Comparison of ENCODE assay signal across 27 mouse cellular contexts in the genomic region with DNA sequence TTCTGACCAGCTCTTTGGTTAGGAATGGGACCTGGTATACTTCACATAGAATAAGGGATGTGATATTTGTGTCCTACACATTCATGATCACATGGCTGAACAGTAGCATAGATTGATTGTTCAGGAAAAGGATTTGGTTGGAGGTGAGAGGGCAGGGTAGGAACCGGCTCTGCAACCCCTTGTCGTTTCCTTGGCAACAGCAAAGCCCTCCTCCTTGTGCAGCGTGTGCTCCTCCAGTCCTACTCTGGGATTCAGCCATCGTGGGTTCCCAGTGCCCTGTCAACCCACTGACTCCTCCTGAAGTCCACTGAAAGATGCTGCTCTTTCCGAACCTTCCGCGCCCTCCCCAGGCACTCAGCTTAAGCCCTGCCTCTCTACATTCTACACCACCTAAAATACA.
A peak's percentile ranks its signal among the peaks of the same experiment; 100 is the strongest.
DNase-seq lines count a peak whose midpoint lies in the region; ATAC-seq lines count a peak whose summit lies in the region.
"Had no signal": no experiment of that assay in that cellular context is flagged by ENCODE, and none has a peak within 500 bp of the region (broad histone marks: within the 10 kb centered on the region; RNA-seq: fewer than 3 reads in every experiment).

No protein-coding gene starts in this region.

- no peaks in the 10 kb centered on the region for H3K36me3 ChIP-seq in intestine, embryonic 14.5 days (ENCODE audit: control insufficient read depth, insufficient read depth, low read length)
- no peaks in the 10 kb centered on the region for H3K36me3 ChIP-seq in intestine, embryonic 15.5 days
- no peaks in the 10 kb centered on the region for H3K36me3 ChIP-seq in midbrain, embryonic 11.5 days (ENCODE audit: control insufficient read depth, insufficient read depth, low read length)
- H3K36me3 ChIP-seq in midbrain, embryonic 15.5 days (replicated peaks): no peaks in the 10 kb centered on the region
- H3K36me3 ChIP-seq in embryonic facial prominence, embryonic 14.5 days (ENCODE audit: control insufficient read depth, insufficient read depth, low read length): no peaks in the 10 kb centered on the region
- H3K36me3 ChIP-seq in limb, embryonic 10.5 days: no peaks in the 10 kb centered on the region
- H3K36me3 ChIP-seq: forebrain, embryonic 15.5 days; hindbrain, embryonic 12.5 days; limb, embryonic 15.5 days had no signal

- no peak overlapping the region for H3K27ac ChIP-seq in intestine, embryonic 14.5 days (ENCODE audit: low read depth)
- no peak overlapping the region for H3K27ac ChIP-seq in intestine, embryonic 15.5 days
- H3K27ac ChIP-seq in midbrain, embryonic 11.5 days (ENCODE audit: low read depth, low read length): peak overlapping the region; percentile 90
- no peak overlapping the region for H3K27ac ChIP-seq in midbrain, embryonic 15.5 days
- H3K27ac ChIP-seq in embryonic facial prominence, embryonic 14.5 days (replicated peaks; ENCODE audit: low read depth, low read length): no peak overlapping the region
- no peak overlapping the region for H3K27ac ChIP-seq in limb, embryonic 10.5 days
- H3K27ac ChIP-seq: forebrain, embryonic 15.5 days; hindbrain, embryonic 12.5 days; kidney, postnatal 0 days; left cerebral cortex, adult 2 months; limb, embryonic 15.5 days; liver, embryonic 14.5 days had no signal

- H3K4me1 ChIP-seq in intestine, embryonic 14.5 days (replicated peaks; ENCODE audit: control insufficient read depth, insufficient read depth, low read length): no peaks in the 10 kb centered on the region; the same call in 1 of the 2 replicates
- H3K4me1 ChIP-seq in intestine, embryonic 15.5 days (replicated peaks): 0 out of 2 replicates have a peak, but pooled peaks cover 4% of the 10 kb centered on the region
- H3K4me1 ChIP-seq in midbrain, embryonic 11.5 days (ENCODE audit: control insufficient read depth, insufficient read depth, low read length): peaks cover 29% of the 10 kb centered on the region
- peaks cover 10% of the 10 kb centered on the region; the same call in 1 of the 2 replicates for H3K4me1 ChIP-seq in midbrain, embryonic 15.5 days
- H3K4me1 ChIP-seq in embryonic facial prominence, embryonic 14.5 days (ENCODE audit: control insufficient read depth, insufficient read depth, low read length): no peaks in the 10 kb centered on the region
- H3K4me1 ChIP-seq in limb, embryonic 10.5 days: peaks cover 12% of the 10 kb centered on the region; the same call in 1 of the 2 replicates

- 59% methylated on average over 7 of the region's 7 CpGs for WGBS in intestine, embryonic 14.5 days
- 60% methylated on average over 7 of the region's 7 CpGs for WGBS in intestine, embryonic 15.5 days
- WGBS in midbrain, embryonic 11.5 days: 43% methylated on average over 7 of the region's 7 CpGs
- WGBS in midbrain, embryonic 15.5 days: 37% methylated on average over 7 of the region's 7 CpGs
- 72% methylated on average over 7 of the region's 7 CpGs for WGBS in embryonic facial prominence, embryonic 14.5 days
- WGBS in limb, embryonic 10.5 days: 75% methylated on average over 7 of the region's 7 CpGs

- ATAC-seq in intestine, embryonic 14.5 days (replicated peaks; ENCODE audit: low FRiP score, low TSS enrichment, low read depth): peak; percentile 48; the same call in 1 of the 2 replicates
- ATAC-seq in intestine, embryonic 15.5 days: no peak; the same call in 1 of the 2 replicates
- peak; percentile 53; the same call in 1 of the 2 replicates for ATAC-seq in midbrain, embryonic 11.5 days (ENCODE audit: low FRiP score)
- no peak for ATAC-seq in midbrain, embryonic 15.5 days (replicated peaks)
- ATAC-seq in embryonic facial prominence, embryonic 14.5 days (ENCODE audit: low read depth): peak; percentile 10; the same call in 1 of the 2 replicates

- DNase-seq in intestine, embryonic 14.5 days (ENCODE audit: low spot score): no peak
- no peak for DNase-seq in midbrain, embryonic 11.5 days (ENCODE audit: low spot score, missing footprints)
- peak; percentile 24 for DNase-seq in ZHBTc4 (ENCODE audit: low read depth, low spot score)
- DNase-seq in embryonic facial prominence, embryonic 14.5 days (ENCODE audit: low spot score): no peak
- DNase-seq in limb, embryonic 10.5 days (ENCODE audit: low spot score): no peak
- DNase-seq: adrenal gland, postnatal 14 days; cerebellum, adult 2 months; cerebellum, postnatal 25 days; gastrocnemius, postnatal 14 days; heart, adult 11 months; kidney, adult 2 months; layer of hippocampus, adult 9-11 months; lung, postnatal 14 days; right cerebral cortex, adult 18-20 months; right cerebral cortex, postnatal 4 days; thymus, adult 2 months; thymus, postnatal 4 days had no signal

- no peak overlapping the region for H3K9ac ChIP-seq in intestine, embryonic 14.5 days (ENCODE audit: low read length)
- H3K9ac ChIP-seq in intestine, embryonic 15.5 days: no peak overlapping the region
- no peak overlapping the region for H3K9ac ChIP-seq in midbrain, embryonic 11.5 days (ENCODE audit: low read length)
- H3K9ac ChIP-seq in midbrain, embryonic 15.5 days: no peak overlapping the region
- no peak overlapping the region for H3K9ac ChIP-seq in embryonic facial prominence, embryonic 14.5 days (ENCODE audit: low read depth, low read length)
- H3K9ac ChIP-seq: forebrain, embryonic 15.5 days; hindbrain, embryonic 12.5 days; limb, embryonic 15.5 days; liver, embryonic 14.5 days had no signal

- H3K4me3 ChIP-seq in intestine, embryonic 14.5 days (ENCODE audit: low read depth, low read length): no peak overlapping the region
- H3K4me3 ChIP-seq in intestine, embryonic 15.5 days (replicated peaks): no peak overlapping the region
- H3K4me3 ChIP-seq in midbrain, embryonic 11.5 days (ENCODE audit: low read depth, low read length): no peak overlapping the region
- no peak overlapping the region for H3K4me3 ChIP-seq in midbrain, embryonic 15.5 days
- H3K4me3 ChIP-seq in embryonic facial prominence, embryonic 14.5 days (ENCODE audit: low read depth, low read length): no peak overlapping the region
- H3K4me3 ChIP-seq in limb, embryonic 10.5 days: no peak overlapping the region
- H3K4me3 ChIP-seq: forebrain, embryonic 15.5 days; hindbrain, embryonic 12.5 days; left cerebral cortex, adult 2 months; limb, embryonic 15.5 days; myocyte had no signal

- H3K9me3 ChIP-seq in intestine, embryonic 14.5 days (ENCODE audit: control insufficient read depth, low read length): no peaks in the 10 kb centered on the region
- no peaks in the 10 kb centered on the region for H3K9me3 ChIP-seq in intestine, embryonic 15.5 days
- H3K9me3 ChIP-seq in midbrain, embryonic 11.5 days (ENCODE audit: control insufficient read depth, low read length): no peaks in the 10 kb centered on the region
- no peaks in the 10 kb centered on the region for H3K9me3 ChIP-seq in midbrain, embryonic 15.5 days
- H3K9me3 ChIP-seq in embryonic facial prominence, embryonic 14.5 days (ENCODE audit: control insufficient read depth, low read length): no peaks in the 10 kb centered on the region
- H3K9me3 ChIP-seq in limb, embryonic 10.5 days (replicated peaks): no peaks in the 10 kb centered on the region
- H3K9me3 ChIP-seq: forebrain, embryonic 15.5 days; hindbrain, embryonic 12.5 days; limb, embryonic 15.5 days had no signal

- no peak overlapping the region for H3K4me2 ChIP-seq in intestine, embryonic 14.5 days (ENCODE audit: low read length)
- no peak overlapping the region for H3K4me2 ChIP-seq in intestine, embryonic 15.5 days (replicated peaks)
- no peak overlapping the region for H3K4me2 ChIP-seq in midbrain, embryonic 11.5 days
- H3K4me2 ChIP-seq in midbrain, embryonic 15.5 days: no peak overlapping the region
- no peak overlapping the region for H3K4me2 ChIP-seq in embryonic facial prominence, embryonic 14.5 days (ENCODE audit: low read depth, low read length)
- H3K4me2 ChIP-seq: forebrain, embryonic 15.5 days; heart, embryonic 11.5 days; hindbrain, embryonic 12.5 days; limb, embryonic 15.5 days had no signal

- H3K27me3 ChIP-seq in intestine, embryonic 14.5 days (replicated peaks; ENCODE audit: control insufficient read depth, insufficient read depth, low read length): no peaks in the 10 kb centered on the region
- no peaks in the 10 kb centered on the region for H3K27me3 ChIP-seq in intestine, embryonic 15.5 days (replicated peaks)
- no peaks in the 10 kb centered on the region for H3K27me3 ChIP-seq in midbrain, embryonic 11.5 days (ENCODE audit: control insufficient read depth, insufficient read depth, low read length)
- H3K27me3 ChIP-seq in midbrain, embryonic 15.5 days (replicated peaks): no peaks in the 10 kb centered on the region
- no peaks in the 10 kb centered on the region for H3K27me3 ChIP-seq in embryonic facial prominence, embryonic 14.5 days (replicated peaks; ENCODE audit: control insufficient read depth, insufficient read depth, low read length)
- no peaks in the 10 kb centered on the region for H3K27me3 ChIP-seq in limb, embryonic 10.5 days (ENCODE audit: low read depth, poor library complexity, severe bottlenecking)
- H3K27me3 ChIP-seq: forebrain, embryonic 15.5 days; hindbrain, embryonic 12.5 days; limb, embryonic 15.5 days had no signal

Comparison
In these comparisons a context has a peak if more than half of its experiments do, and no peak if none do; other contexts are left out.
1. ATAC-seq: peak in intestine, embryonic 14.5 days (single experiment), midbrain, embryonic 11.5 days (single experiment) and embryonic facial prominence, embryonic 14.5 days (single experiment); none in intestine, embryonic 15.5 days (single experiment) and midbrain, embryonic 15.5 days (single experiment).